Mouse (Mus musculus) megakaryocyte progenitor cell, adult 5-6 weeks (primary cell): ENCODE results near the gene Zranb1. TPM values are rescaled to one million over a fixed set of nuclear protein-coding genes. Genes with fewer than 3 reads are reported as not detected.

Experiments used
- ATAC-seq: replicated peaks from 2 replicates; pipeline ENCODE4 v1.8.0; 2016; ENCODE audit warnings: mild to moderate bottlenecking, moderate TSS enrichment, inconsistent platforms; ENCODE audit not compliant: poor library complexity
- total RNA-seq, 2 experiments: library from RNA; stranded (forward) in 1 of 2; stranded (reverse) in 1 of 2; fragments of 157-497, 149-512 nt in 1 of 2; fragments of 200-1000 nt in 1 of 2; gene quantifications; 2 replicates each; pipeline versions ENCODE4 v1.2.3 to v1.2.4; 2015 to 2017

The Zranb1 gene
- total RNA-seq, 2 experiments from 2014 or later = 33.2 to 54.6 TPM

- ATAC-seq = no peak
These were observed 67.7 kb downstream of the Zranb1 start for GRCm38 (mm10) chr7:132998639-132999038.

GRCm38 (mm10) chr7:132999061-132999460 is 68.1 kb downstream of the Zranb1 start:
- no peak for ATAC-seq

- no peak for ATAC-seq
These were observed 70.4 kb downstream of the Zranb1 start for GRCm38 (mm10) chr7:133001388-133001787.

GRCm38 (mm10) chr7:133002271-133002670 is 71.3 kb downstream of the Zranb1 start:
- no peak for ATAC-seq

GRCm38 (mm10) chr7:133003421-133003820 is 72.5 kb downstream of the Zranb1 start:
- ATAC-seq = peak; percentile 97

GRCm38 (mm10) chr7:133005772-133006171 is 74.8 kb downstream of the Zranb1 start:
- no peak for ATAC-seq

GRCm38 (mm10) chr7:133007343-133007742 is 76.4 kb downstream of the Zranb1 start:
- peak; percentile 42 for ATAC-seq

- ATAC-seq = no peak
These were observed 77.7 kb downstream of the Zranb1 start for GRCm38 (mm10) chr7:133008663-133009062.

GRCm38 (mm10) chr7:133009676-133010075 is 78.7 kb downstream of the Zranb1 start:
- no peak for ATAC-seq

- no peak for ATAC-seq
These were observed 79.5 kb downstream of the Zranb1 start for GRCm38 (mm10) chr7:133010477-133010876.

GRCm38 (mm10) chr7:133011191-133011590 is 80.2 kb downstream of the Zranb1 start:
- ATAC-seq = no peak

- no peak for ATAC-seq
These were observed 80.7 kb downstream of the Zranb1 start for GRCm38 (mm10) chr7:133011611-133012010.

- ATAC-seq = no peak
These were observed 81.9 kb downstream of the Zranb1 start for GRCm38 (mm10) chr7:133012637-133013366.

GRCm38 (mm10) chr7:133013923-133014322 is 83.0 kb downstream of the Zranb1 start:
- ATAC-seq = no peak

GRCm38 (mm10) chr7:133014631-133015030 is 83.7 kb downstream of the Zranb1 start:
- ATAC-seq = no peak

- ATAC-seq = no peak
These were observed 84.6 kb downstream of the Zranb1 start for GRCm38 (mm10) chr7:133015416-133016070.

- ATAC-seq = no peak
These were observed 88.0 kb downstream of the Zranb1 start for GRCm38 (mm10) chr7:133018961-133019360.

GRCm38 (mm10) chr7:133019481-133020020 is 88.6 kb downstream of the Zranb1 start:
- ATAC-seq = no peak

GRCm38 (mm10) chr7:133024694-133025093 is 93.8 kb downstream of the Zranb1 start:
- peak; percentile 47; the same call in 1 of the 2 replicates for ATAC-seq

GRCm38 (mm10) chr7:133027930-133028329 is 97.0 kb downstream of the Zranb1 start:
- no peak for ATAC-seq

GRCm38 (mm10) chr7:133029004-133029403 is 98.1 kb downstream of the Zranb1 start:
- no peak; the same call in 1 of the 2 replicates for ATAC-seq

- no peak for ATAC-seq
These were observed 98.6 kb downstream of the Zranb1 start for GRCm38 (mm10) chr7:133029496-133030047.
